Mouse (Mus musculus) megakaryocyte progenitor cell, adult 5-6 weeks (primary cell): ENCODE data around the gene Larp7. TPM values are rescaled to one million over a fixed set of nuclear protein-coding genes. Genes with fewer than 3 reads are reported as not detected.

Source experiments
- ATAC-seq: replicated peaks from 2 replicates; pipeline ENCODE4 v1.8.0; 2016; ENCODE audit warnings: mild to moderate bottlenecking, moderate TSS enrichment, inconsistent platforms; ENCODE audit not compliant: poor library complexity
- total RNA-seq, 2 experiments: library from RNA; stranded (forward) in 1 of 2; stranded (reverse) in 1 of 2; fragments of 157-497, 149-512 nt in 1 of 2; fragments of 200-1000 nt in 1 of 2; gene quantifications; 2 replicates each; pipeline versions ENCODE4 v1.2.3 to v1.2.4; 2015 to 2017

Gene Larp7
- total RNA-seq, 2 experiments from 2014 or later, result 86.3 to 113 TPM

DNA sequence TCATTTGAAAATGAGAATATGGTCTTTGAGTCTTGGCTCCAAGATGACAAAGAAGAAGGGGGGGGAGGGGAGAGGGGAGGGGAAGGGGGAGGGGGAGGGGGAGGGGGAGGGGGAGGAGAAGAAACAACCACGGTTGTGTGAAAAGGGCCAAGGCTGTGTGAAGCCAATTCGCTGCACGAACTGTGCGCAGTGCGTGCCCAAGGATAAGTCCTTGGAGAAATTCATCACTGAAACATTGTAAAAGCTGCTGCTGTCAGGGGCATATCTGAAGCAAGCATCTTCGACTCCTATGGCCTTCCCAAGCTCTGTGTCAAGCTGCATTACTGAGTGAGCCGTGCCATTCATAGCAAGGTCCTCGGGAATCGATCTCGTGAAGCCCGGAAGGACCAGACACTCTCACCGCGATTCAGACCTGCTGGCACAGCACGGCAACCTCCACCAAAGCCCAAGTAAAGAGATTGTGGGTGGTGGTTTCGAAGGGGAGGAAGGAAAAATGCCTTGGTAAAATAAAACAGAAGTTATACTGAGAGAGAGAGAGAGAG is 40.3 kb downstream of the Larp7 start:
- ATAC-seq, result no peak

DNA sequence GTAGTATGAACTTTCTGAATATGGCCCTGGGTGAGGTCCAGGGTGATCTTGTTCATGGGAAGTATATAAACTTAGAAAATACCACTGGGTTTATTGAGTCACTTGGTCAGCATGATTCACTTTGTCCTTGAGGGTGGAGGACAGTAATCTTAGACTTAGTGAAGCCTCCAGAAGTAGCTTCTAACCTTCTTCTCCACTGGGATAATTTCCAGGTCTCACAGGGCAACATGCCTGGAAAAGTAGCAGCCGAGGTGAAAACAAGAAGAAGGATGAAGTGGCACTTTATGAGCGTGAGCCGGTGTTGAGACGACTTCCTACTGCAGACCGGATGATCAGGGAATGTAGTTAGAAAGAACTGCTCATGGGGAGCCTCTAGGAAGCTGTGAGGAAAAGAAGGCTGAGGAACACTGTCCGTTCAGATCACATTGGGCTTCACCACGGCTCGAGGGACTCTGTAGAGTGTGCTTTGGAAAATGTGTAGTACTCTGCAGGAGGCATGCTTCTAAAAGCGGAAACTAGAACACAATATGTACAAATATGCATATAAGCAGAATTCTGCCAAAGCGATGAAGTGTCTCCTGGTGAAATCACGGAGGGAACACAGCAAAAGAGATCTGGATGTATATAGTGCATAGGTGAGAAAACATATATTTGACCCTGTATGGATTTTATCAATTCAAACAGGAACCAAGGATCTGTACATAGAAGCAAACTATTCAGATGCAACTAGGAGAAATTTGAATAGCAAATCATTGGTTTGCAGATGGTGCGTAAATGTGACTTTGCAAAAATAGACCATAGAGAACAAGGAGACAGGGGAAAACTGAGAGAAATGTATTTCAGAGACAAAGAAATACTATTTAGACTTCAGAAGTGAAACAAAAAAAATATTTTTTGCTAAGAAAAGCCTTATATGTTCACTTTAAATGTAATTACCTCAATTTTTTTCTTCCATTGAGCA is 41.1 kb downstream of the Larp7 start:
- ATAC-seq, result no peak

DNA sequence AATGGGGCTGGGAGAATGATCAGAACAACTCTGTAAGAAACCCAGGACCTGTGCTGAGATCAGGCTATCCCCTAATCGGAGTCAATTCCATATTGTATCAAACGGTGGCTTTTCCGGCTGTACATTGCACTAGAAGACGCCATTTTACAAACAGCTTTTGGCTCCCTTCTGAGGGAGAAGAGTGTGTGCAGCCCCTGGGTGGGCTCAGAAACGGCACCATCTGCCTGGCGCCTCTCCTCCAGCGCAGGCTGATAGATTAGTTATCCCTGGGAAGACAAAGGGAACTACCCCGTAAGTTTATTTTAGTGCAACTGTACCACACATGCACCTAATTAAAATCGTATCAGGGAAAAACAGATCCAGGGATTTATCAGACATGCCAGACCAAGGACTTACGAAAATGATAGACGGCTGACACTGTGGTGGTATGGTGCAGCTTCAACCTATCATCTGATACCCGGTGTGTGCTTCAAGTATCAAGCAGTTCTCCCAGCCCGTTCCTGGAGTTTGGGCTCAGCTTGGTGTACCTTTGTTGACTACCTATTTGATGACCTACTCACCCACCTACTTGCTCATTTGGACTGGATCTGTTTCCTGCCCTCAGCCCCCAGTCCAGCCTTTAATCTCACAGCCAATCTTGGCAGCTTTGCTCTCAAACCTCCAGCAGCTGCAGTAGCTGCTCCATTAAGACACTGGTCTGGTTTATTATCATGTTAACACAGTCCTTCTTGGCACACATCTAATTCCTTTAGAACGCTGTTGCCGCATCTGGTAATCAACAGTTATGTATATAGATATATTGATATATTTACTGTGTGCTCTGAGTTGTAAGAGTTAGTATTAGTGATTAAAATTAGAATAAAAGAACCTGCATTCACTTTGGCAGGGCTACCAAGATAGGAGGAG is 45.0 kb downstream of the Larp7 start:
- peak; percentile 57 for ATAC-seq

DNA sequence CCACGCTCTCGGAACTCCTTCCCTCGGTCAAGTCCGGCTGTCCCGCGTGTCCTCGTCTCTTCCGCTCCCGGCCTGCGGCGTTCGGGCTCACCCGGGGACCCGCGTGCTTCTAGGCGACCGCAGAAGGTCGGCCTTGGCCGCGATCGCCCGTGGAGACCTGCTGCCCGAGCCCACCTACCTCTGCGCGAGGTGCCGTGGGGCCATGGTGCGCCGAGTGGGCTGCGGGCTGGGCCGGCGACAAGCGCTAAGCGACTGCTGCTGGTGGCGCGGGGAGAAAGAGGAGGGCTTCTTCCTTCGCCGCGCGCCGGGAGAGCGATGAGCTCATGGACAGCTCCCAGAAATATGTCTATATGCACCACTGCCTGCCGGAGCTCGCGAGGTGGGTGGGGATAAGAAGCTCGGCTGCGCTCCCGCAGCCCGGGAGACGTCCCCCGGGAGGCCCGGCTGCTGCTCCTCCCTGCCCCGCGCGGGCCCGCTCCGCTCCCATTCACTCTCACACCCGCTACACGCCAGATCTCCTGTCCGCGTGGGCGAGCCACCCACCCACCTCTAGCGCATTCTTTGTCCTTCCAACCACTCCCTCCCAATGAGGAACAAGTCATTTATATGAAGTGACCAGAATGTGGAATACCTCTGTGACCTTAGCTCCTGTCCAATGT is 54.3 kb downstream of the Larp7 start, which contains the start of gene Ank2:
TSS of gene Ank2 (minus strand) at position 609 of the 659 bp plus-strand sequence.
- ATAC-seq, result peak; percentile 70

DNA sequence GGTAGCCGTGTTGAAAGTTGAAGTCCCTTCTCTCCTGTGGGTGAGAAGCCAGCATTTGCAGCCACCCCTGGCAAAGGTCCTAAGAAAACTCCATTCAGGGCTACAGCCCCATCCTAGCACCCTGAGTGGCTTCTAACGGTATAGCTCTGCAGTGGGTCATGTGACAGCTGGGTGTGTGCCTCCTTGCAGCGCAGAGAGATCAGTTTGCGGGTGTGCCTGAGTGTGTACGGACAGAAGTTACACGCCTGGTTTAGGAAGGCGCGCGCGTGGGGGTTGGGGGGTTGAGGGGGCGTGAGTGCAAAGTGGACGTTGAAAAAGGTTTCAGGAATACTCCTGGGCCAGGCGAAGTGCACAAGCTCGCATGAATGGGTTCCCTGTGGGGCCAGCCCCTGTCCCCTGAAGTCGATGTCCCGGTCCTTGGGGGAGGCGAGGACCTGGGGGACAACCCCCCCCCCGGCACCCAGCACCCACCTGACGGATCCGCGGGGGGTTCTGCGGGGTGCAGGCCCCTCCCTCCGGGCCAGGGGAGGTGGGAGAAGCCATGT is 54.9 kb downstream of the Larp7 start:
- ATAC-seq, result peak; percentile 69

DNA sequence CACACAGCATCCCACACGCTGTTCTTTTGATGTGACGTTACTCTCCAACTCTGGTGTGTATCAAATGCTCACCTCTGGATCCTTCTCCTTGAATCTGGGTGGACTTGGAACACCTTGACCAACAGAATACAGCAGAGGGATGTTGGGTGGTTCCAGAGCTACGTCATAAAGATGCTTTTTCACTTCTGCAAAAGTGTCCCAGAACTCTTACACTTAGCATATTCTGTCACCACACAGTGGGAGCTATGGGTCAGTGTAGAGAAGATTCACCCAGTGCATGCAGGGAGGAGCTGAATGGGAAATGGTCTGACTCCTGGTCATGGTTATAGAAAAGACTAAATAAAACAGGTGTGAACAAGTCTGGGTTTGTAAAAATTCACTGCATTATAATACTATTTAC is 60.5 kb downstream of the Larp7 start:
- ATAC-seq, result no peak

DNA sequence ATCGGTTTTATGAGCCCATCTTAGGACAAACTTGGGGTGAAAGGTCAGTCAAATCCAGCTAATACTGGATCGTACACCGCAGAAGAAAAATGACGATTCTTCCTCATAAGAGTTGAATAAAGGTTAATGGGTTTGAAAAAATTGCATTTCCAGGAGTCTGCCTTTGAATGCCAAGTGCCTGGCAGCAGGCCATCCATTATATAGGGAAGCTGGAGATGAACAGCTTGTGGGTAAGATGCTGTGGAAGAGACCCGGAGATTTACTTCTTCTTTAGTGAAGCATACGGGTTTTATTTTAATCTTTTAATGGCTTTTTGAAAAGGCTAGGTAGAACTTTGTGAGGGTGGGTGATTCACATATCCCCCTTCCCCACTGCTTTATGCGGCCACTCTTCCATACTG is 65.8 kb downstream of the Larp7 start:
- no peak for ATAC-seq

Other genes with a start within 250 kb of the Larp7 start
- gene Ank2, start 54.0 kb downstream of the Larp7 start, total RNA-seq (2015), result not detected in 2 replicates
- 0.50 TPM in 1 of 2 replicates, not detected in the other for gene Ank2, start 54.0 kb downstream of the Larp7 start, total RNA-seq (2017)
- 20.1 and 22.2 TPM in 2 replicates for gene Zgrf1, start 140 bp upstream of the Larp7 start, total RNA-seq (2015)
- gene Zgrf1, start 140 bp upstream of the Larp7 start, total RNA-seq (2017), result 23.0 and 28.1 TPM in 2 replicates
- gene Neurog2, start 79.8 kb upstream of the Larp7 start, total RNA-seq (2015), result not detected in 2 replicates
- not detected in 2 replicates for gene Neurog2, start 79.8 kb upstream of the Larp7 start, total RNA-seq (2017)
- gene Alpk1, start 227.2 kb upstream of the Larp7 start, total RNA-seq (2015), result 7.1 and 10.3 TPM in 2 replicates
- 13.6 and 19.1 TPM in 2 replicates for gene Alpk1, start 227.2 kb upstream of the Larp7 start, total RNA-seq (2017)
- gene Tifa, start 236.5 kb upstream of the Larp7 start, total RNA-seq (2015), result 56.4 and 60.7 TPM in 2 replicates
- 53.6 and 57.0 TPM in 2 replicates for gene Tifa, start 236.5 kb upstream of the Larp7 start, total RNA-seq (2017)